Mouse (Mus musculus) CH12.LX (cell line): Measurements from ENCODE around the gene Fnip1.

ENCODE experiments used
- EP300 ChIP-seq: IDR thresholded peaks from 2 replicates; pipeline ENCODE4 v1.6.1; 2011; ENCODE audit warnings: low read length, improper control_type of control experiment
- NRF1 ChIP-seq: IDR thresholded peaks from 2 replicates; pipeline ENCODE4 v1.6.1; 2014; ENCODE audit warnings: low read depth, mild to moderate bottlenecking, inconsistent platforms, low read length, improper control_type of control experiment, moderate library complexity
- POLR2A ChIP-seq: IDR thresholded peaks from 2 replicates; pipeline ENCODE4 v1.6.1; 2011; ENCODE audit warnings: low read depth, mild to moderate bottlenecking, improper control_type of control experiment, low read length

- TF ChIP-seq POLR2A = no peak
- TF ChIP-seq NRF1 = no peak
- peak; percentile 35; the same call in 1 of the 2 replicates for TF ChIP-seq EP300
These were observed 633 bp upstream of the Fnip1 start for GRCm38 (mm10) chr11:54437310-54437822.
